Mouse (Mus musculus) lung, postnatal 0 days (tissue): ENCODE data around the gene Alkbh4.

Experiments used
- CTCF ChIP-seq: IDR thresholded peaks from 2 replicates; pipeline ENCODE4 v1.5.1; 2016; ENCODE audit warnings: antibody characterized with exemption, mild to moderate bottlenecking
- EP300 ChIP-seq: IDR thresholded peaks from 2 replicates; pipeline ENCODE4 v1.6.1; 2016; ENCODE audit warnings: antibody characterized with exemption, mild to moderate bottlenecking, control low read depth

GRCm38 (mm10) chr5:136091927-136092326, 44.0 kb upstream of the Alkbh4 start:
- TF ChIP-seq CTCF (no peak), EP300 (no peak)
